Mouse (Mus musculus) intestine, embryonic 15.5 days (tissue): ENCODE measurements around the gene Acads. TPM values are rescaled to one million over a fixed set of nuclear protein-coding genes. Genes with fewer than 3 reads are reported as not detected.
A peak's percentile ranks its signal among the peaks of the same experiment; 100 is the strongest.

Experiments used
- ATAC-seq: fragments of 200-750 bp; cut with Nextera tagmentation; 2 replicates; pipeline ENCODE4 v1.8.0; 2017; ENCODE audit warnings: moderate TSS enrichment, moderate library complexity
- H3K27ac ChIP-seq: fragments of 300-500 bp; sonication (generic); 2 replicates; pipeline ENCODE4 v1.5.1; 2015; ENCODE audit warnings: mild to moderate bottlenecking, inconsistent platforms
- H3K27me3 ChIP-seq: fragments of 300-500 bp; sonication (generic); replicated peaks from 2 replicates; pipeline ENCODE4 v1.6.1; 2015; ENCODE audit warnings: inconsistent platforms
- H3K36me3 ChIP-seq: fragments of 300-500 bp; sonication (generic); 2 replicates; pipeline ENCODE4 v1.6.1; 2015; ENCODE audit warnings: inconsistent platforms
- H3K4me1 ChIP-seq: fragments of 300-500 bp; sonication (generic); replicated peaks from 2 replicates; pipeline ENCODE4 v1.6.1; 2015; ENCODE audit warnings: inconsistent platforms
- H3K4me2 ChIP-seq: fragments of 300-500 bp; sonication (generic); replicated peaks from 2 replicates; pipeline ENCODE4 v1.6.1; 2015; ENCODE audit warnings: mild to moderate bottlenecking, inconsistent platforms
- H3K4me3 ChIP-seq: fragments of 300-500 bp; sonication (generic); replicated peaks from 2 replicates; pipeline ENCODE4 v1.5.1; 2015; ENCODE audit warnings: inconsistent platforms
- H3K9ac ChIP-seq: fragments of 300-500 bp; sonication (generic); 2 replicates; pipeline ENCODE4 v1.6.1; 2015; ENCODE audit warnings: inconsistent platforms
- H3K9me3 ChIP-seq: fragments of 300-500 bp; sonication (generic); 2 replicates; pipeline ENCODE4 v1.6.1; 2016; ENCODE audit warnings: inconsistent platforms
- WGBS: fragments of 180-500 bp; shearing (Covaris S2); methylation state at CpG from one replicate; pipeline ENCODE4 v1.1.7; 2015; 5-methylcytosine and 5-hydroxymethylcytosine counted together
- polyA plus RNA-seq: library from polyadenylated mRNA; unstranded; fragments of >200 nt; fragmentation: Nextera tagmentation; extraction: Ambion mirVana; gene quantifications from 2 replicates; pipeline ENCODE4 v1.2.1, GENCODE M21; 2015

Gene Acads
- polyA plus RNA-seq, 1 experiment from 2014 or later, result 119 TPM

- Histone ChIP-seq H3K27ac (no peak overlapping the region), H3K4me1 (peaks cover 4% of the 10 kb centered on the region; the same call in 1 of the 2 replicates), H3K4me2 (no peak overlapping the region), H3K9ac (no peak overlapping the region), H3K27me3 (no peaks in the 10 kb centered on the region), H3K4me3 (no peak overlapping the region), H3K9me3 (no peaks in the 10 kb centered on the region), H3K36me3 (no peaks in the 10 kb centered on the region)
- WGBS, result 90% methylated on average over 8 of the region's 8 CpGs
- ATAC-seq, result no peak
These were observed 13.3 kb upstream of the Acads start for GRCm38 (mm10) chr5:115132465-115132864.

DNA sequence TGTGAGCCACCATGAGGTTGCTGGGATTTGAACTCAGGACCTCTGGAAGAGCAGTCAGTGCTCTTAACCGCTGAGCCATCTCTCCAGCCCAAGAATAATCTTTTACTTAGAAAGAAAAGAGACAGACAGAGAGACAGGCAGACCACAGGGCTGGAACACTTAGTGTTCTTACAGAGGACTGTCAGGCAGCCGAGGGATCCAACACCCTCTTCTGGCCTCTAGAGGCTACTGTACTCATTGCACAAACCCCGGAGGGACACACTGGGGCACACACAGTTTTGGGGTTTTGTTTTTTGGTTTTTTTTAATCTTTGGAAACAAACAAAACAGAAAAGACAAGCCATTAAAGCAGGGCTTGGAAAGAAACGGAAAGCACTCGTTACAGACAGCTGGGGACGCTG lies 10.2 kb upstream of the Acads start:
- H3K4me1 ChIP-seq, result peaks cover 18% of the 10 kb centered on the region; the same call in 1 of the 2 replicates
- no peak for ATAC-seq
- 89% methylated on average over 6 of the region's 6 CpGs for WGBS

DNA sequence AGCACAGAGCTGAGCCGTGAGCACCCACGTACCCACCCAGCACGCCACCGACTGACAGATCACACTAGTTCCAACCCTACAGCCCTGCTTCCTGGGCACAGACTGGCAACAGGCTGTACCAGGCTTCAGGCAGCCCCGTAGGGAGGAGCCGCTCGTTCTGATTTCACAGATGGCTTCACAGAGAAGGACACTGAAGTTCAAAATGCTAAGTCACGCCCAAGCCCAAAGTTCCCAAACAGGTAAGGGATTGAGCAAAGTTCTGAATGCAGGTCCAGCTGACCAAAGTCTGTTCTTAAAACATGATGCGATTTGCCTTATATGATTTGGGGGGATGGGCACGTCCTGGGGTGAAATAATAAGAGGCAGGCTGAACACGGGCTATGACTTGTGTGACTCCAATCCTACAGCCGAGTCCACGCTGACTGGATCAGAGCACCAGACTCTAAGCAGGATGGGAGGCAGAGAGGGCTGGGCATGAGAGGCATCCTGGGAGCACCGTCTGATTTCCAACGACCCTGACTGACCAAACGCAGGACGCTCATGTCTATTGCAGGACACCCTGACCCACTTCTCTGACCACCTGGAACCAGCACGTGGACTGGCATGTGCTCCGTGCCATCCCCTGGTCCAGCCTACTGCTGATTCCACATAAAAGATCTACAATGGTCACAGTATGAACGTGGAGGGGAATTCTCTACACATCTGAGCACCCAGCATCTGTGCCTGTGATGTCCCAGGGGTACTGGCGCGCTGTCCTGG lies 8.5 kb upstream of the Acads start:
- Histone ChIP-seq H3K4me3 (no peak overlapping the region), H3K4me2 (no peak overlapping the region), H3K9me3 (no peaks in the 10 kb centered on the region), H3K4me1 (0 out of 2 replicates have a peak, but pooled peaks cover 14% of the 10 kb centered on the region), H3K27me3 (no peaks in the 10 kb centered on the region), H3K36me3 (peaks cover 18% of the 10 kb centered on the region), H3K9ac (no peak overlapping the region), H3K27ac (no peak overlapping the region)
- ATAC-seq, result no peak
- 92% methylated on average over 22 of the region's 22 CpGs for WGBS

More for the DNA sequence above, 10.2 kb upstream of the Acads start:
- H3K36me3 ChIP-seq, result peaks cover 13% of the 10 kb centered on the region
- H3K4me2 ChIP-seq, result no peak overlapping the region
- H3K9ac ChIP-seq, result no peak overlapping the region
- H3K27me3 ChIP-seq, result no peaks in the 10 kb centered on the region
- no peak overlapping the region for H3K27ac ChIP-seq
- no peak overlapping the region for H3K4me3 ChIP-seq
- H3K9me3 ChIP-seq, result no peaks in the 10 kb centered on the region

DNA sequence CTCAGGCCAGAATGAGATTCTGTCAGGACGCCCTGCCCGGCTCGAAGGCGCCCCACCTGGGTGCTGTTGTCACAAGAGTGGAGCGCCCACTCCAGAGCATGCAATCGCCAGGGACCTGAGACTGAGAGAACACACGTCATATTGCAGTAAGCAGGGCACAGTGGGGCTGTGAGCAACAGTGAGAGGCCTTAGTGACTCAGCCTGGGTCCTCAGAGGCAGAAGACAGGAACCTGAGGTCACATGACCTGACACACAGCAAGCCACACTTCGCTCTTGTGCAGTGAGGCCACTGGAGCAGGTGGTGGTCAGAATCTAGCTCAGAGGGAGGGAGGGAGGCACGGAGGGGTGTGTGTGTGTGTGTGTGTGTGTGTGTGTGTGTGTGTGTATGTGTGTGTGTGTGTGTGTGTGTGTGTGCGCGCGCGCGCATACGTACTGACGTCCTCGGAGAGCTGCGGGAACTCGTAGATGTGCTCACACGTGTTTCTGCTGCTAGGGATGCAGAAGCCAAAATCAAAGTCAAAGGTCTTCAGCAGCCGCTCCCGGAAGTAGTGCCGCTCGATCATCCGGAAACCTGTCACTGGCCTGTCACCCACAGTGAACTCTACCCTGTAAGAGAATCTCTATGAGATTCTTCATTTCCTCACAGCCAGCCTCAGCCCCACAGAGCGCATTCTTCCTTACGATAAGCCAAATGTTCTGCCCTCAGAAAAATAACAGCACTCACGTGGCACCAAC lies 7.6 kb upstream of the Acads start:
- peaks cover 18% of the 10 kb centered on the region for H3K36me3 ChIP-seq
- no peak overlapping the region for H3K27ac ChIP-seq
- 94% methylated on average over 28 of the region's 28 CpGs for WGBS
- ATAC-seq, result no peak
- no peaks in the 10 kb centered on the region for H3K9me3 ChIP-seq
- no peak overlapping the region for H3K4me3 ChIP-seq
- H3K27me3 ChIP-seq, result no peaks in the 10 kb centered on the region
- H3K4me1 ChIP-seq, result 0 out of 2 replicates have a peak, but pooled peaks cover 14% of the 10 kb centered on the region
- no peak overlapping the region for H3K4me2 ChIP-seq
- no peak overlapping the region for H3K9ac ChIP-seq

DNA sequence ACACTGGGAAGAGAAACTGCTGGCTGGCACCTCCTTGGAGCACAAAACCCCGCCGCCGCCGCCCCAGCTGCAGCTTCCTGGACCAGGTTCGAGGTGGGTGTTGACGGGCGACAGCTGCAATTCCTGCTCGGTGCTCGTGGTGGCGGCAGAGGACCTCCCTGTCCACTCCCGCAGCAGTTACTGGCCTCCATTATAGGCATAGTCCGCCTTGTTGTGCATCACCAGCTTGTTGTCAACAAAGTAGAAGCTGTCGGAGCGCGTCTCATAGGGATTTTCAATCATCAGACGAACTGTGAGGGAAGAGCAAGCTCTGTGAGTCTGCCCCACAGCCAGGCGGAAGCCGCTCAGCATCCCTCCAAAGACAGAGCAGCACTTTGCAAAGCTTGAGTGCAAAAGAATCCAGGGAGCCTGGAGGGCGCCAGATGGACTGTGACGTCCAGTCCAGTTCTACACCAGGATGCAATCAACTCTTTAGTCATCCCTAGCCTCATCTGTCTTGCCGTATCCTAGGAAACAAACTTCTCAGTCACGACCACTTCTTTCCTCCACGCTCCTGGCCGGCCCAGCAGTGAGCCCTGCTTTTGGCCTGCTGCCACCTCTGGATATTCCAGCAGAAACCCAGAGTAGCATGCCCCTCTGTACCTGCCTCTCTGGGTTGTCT lies 6.2 kb upstream of the Acads start:
- ATAC-seq, result peak; percentile 83
- Histone ChIP-seq H3K36me3 (peaks cover 18% of the 10 kb centered on the region), H3K27me3 (no peaks in the 10 kb centered on the region), H3K4me3 (no peak overlapping the region), H3K4me1 (0 out of 2 replicates have a peak, but pooled peaks cover 14% of the 10 kb centered on the region), H3K9me3 (no peaks in the 10 kb centered on the region), H3K27ac (no peak overlapping the region), H3K4me2 (0 out of 2 replicates have a peak overlapping the region, but pooled peaks have one; percentile 12), H3K9ac (no peak overlapping the region)
- 24% methylated on average over 24 of the region's 24 CpGs for WGBS

- WGBS, result 92% methylated on average over 6 of the region's 6 CpGs
- no peak overlapping the region for H3K4me2 ChIP-seq
- no peak overlapping the region for H3K4me3 ChIP-seq
- no peaks in the 10 kb centered on the region for H3K9me3 ChIP-seq
- H3K36me3 ChIP-seq, result peaks cover 18% of the 10 kb centered on the region
- no peaks in the 10 kb centered on the region for H3K27me3 ChIP-seq
- ATAC-seq, result peak; percentile 21
- no peak overlapping the region for H3K27ac ChIP-seq
- H3K9ac ChIP-seq, result no peak overlapping the region
- peaks cover 14% of the 10 kb centered on the region; the same call in 1 of the 2 replicates for H3K4me1 ChIP-seq
These were observed 5.5 kb upstream of the Acads start for GRCm38 (mm10) chr5:115124690-115125089.

DNA sequence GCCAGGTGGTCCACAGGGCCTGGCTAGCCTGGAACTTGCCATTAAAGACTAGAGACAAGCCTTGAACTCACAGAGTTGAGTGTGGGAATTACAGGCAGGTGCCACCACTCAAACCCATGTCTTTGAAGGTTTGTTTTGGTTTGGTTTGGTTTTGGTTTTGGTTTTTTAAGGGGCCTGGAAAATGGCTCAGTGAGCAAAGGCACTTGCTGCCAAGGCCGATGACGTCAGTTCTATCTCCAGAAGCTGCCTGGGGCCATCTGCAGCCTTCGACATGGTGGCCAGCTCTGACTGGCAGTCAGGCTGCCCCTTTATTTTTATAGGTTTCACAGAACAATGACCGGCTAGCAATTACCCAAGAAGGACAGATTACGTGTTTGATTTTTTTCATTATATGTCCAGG lies 1.8 kb upstream of the Acads start:
- no peak overlapping the region for H3K9ac ChIP-seq
- no peak overlapping the region for H3K27ac ChIP-seq
- no peak overlapping the region for H3K4me3 ChIP-seq
- 81% methylated on average over 5 of the region's 5 CpGs for WGBS
- no peak for ATAC-seq
- no peak overlapping the region for H3K4me2 ChIP-seq
- H3K9me3 ChIP-seq, result no peaks in the 10 kb centered on the region
- H3K36me3 ChIP-seq, result peaks cover 17% of the 10 kb centered on the region
- H3K4me1 ChIP-seq, result peaks cover 17% of the 10 kb centered on the region
- no peaks in the 10 kb centered on the region for H3K27me3 ChIP-seq

- no peak overlapping the region for H3K4me2 ChIP-seq
- peaks cover 5% of the 10 kb centered on the region for H3K4me1 ChIP-seq
- WGBS, result 74% methylated on average over 13 of the region's 13 CpGs
- no peak overlapping the region for H3K9ac ChIP-seq
- H3K4me3 ChIP-seq, result no peak overlapping the region
- H3K36me3 ChIP-seq, result 0 out of 2 replicates have a peak, but pooled peaks cover 11% of the 10 kb centered on the region
- no peaks in the 10 kb centered on the region for H3K9me3 ChIP-seq
- no peaks in the 10 kb centered on the region for H3K27me3 ChIP-seq
- H3K27ac ChIP-seq, result no peak overlapping the region
- no peak for ATAC-seq
These were observed 1.7 kb downstream of the Acads start for GRCm38 (mm10) chr5:115117467-115117866.

DNA sequence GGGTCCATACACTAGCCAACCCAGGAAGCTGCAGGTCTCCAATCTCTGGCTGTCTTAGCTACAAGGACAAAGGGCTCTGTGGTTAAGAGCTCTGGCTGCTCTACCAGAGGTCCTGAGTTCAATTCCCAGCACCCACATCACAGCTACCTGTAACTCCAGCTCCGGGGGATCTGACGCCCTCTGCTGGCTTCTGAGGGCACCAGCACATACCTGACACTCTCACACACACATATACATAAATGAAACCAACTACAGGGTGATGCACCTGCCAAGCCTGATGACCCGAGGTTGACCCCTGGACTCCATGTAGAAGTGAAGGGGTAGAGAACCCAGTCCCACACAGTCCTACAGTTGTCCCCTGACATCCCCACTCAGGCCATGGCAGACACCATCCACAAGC lies 2.7 kb downstream of the Acads start:
- no peak for ATAC-seq
- no peak overlapping the region for H3K4me3 ChIP-seq
- H3K4me1 ChIP-seq, result peaks cover 5% of the 10 kb centered on the region
- peaks cover 18% of the 10 kb centered on the region; the same call in 1 of the 2 replicates for H3K36me3 ChIP-seq
- WGBS, result 93% methylated on average over 3 of the region's 3 CpGs
- H3K9ac ChIP-seq, result no peak overlapping the region
- no peaks in the 10 kb centered on the region for H3K27me3 ChIP-seq
- no peaks in the 10 kb centered on the region for H3K9me3 ChIP-seq
- H3K4me2 ChIP-seq, result no peak overlapping the region
- H3K27ac ChIP-seq, result no peak overlapping the region

DNA sequence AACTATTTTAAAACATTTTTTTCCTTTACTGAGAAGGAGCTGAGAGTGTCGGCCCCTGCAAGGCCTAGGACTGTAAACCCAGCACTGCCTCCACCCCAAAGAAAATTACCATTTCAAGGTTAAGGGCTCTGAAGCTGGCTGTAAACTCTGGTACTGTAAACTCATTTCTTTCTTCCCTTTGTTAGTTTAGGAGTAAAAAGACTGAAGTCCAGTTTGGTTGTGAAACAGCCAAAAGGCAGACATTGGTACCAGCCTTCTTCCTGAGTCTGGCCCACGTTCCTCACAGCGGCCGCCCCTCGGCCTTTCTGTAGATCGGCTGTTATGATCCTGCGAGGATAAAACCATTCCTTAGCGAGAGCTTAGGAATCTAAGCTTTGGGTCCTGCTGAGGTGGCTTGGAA lies 4.6 kb downstream of the Acads start:
- ATAC-seq, result peak; percentile 50
- Histone ChIP-seq H3K27ac (peak overlapping the region; percentile 19; the same call in 1 of the 2 replicates), H3K9ac (no peak overlapping the region), H3K4me3 (no peak overlapping the region), H3K36me3 (peaks cover 23% of the 10 kb centered on the region; the same call in 1 of the 2 replicates), H3K4me1 (peaks cover 3% of the 10 kb centered on the region), H3K9me3 (no peaks in the 10 kb centered on the region), H3K27me3 (no peaks in the 10 kb centered on the region), H3K4me2 (no peak overlapping the region)
- WGBS, result 80% methylated on average over 8 of the region's 8 CpGs

GRCm38 (mm10) chr5:115113244-115113643 lies 5.9 kb downstream of the Acads start:
- no peak for ATAC-seq
- WGBS, result 94% methylated on average over 12 of the region's 12 CpGs

DNA sequence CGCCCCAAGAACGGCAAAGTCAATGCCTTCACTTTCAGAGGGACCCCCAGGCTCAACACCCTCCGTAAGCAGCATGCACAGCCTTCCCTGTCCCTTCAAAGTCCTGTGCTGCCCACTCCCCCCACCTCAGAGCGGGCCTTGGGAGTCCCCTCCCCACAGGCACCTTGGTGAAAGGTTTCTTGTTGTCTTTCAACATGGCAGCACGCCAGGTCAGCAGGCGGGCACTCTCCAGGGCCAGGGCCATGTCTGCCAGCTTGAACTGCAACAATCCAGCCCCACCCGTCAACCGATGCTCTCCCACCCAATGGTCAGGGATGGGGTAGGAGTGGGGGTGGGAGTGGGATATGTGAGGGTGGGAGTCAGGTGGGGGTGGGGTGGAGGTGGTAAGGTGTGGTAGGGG lies 8.0 kb downstream of the Acads start:
- Histone ChIP-seq H3K27me3 (no peaks in the 10 kb centered on the region), H3K4me2 (no peak overlapping the region), H3K27ac (no peak overlapping the region), H3K36me3 (peaks cover 22% of the 10 kb centered on the region; the same call in 1 of the 2 replicates), H3K9me3 (no peaks in the 10 kb centered on the region), H3K9ac (no peak overlapping the region), H3K4me3 (no peak overlapping the region), H3K4me1 (no peaks in the 10 kb centered on the region)
- 93% methylated on average over 8 of the region's 8 CpGs for WGBS
- no peak for ATAC-seq

More at GRCm38 (mm10) chr5:115113244-115113643, 5.9 kb downstream of the Acads start:
- Histone ChIP-seq H3K4me2 (no peak overlapping the region), H3K27me3 (no peaks in the 10 kb centered on the region), H3K36me3 (peaks cover 23% of the 10 kb centered on the region; the same call in 1 of the 2 replicates), H3K27ac (no peak overlapping the region), H3K9ac (0 out of 2 replicates have a peak overlapping the region, but pooled peaks have one; percentile 20), H3K4me3 (no peak overlapping the region), H3K9me3 (no peaks in the 10 kb centered on the region), H3K4me1 (no peaks in the 10 kb centered on the region; the same call in 1 of the 2 replicates)
